Mouse (Mus musculus): ENCODE results near the gene Kyat1. TPM values are rescaled to one million over a fixed set of nuclear protein-coding genes. Genes with fewer than 3 reads are reported as not detected.

Gene Kyat1
- 13.0 and 15.6 TPM in 2 replicates for polyA plus RNA-seq (2014; fragmentation: Nextera tagmentation; extraction: Ambion mirVana)

- H3K9ac ChIP-seq (ENCODE audit: low read length) = peak within 1 kb of the TSS; percentile 45
- peak within 1 kb of the TSS; percentile 49; the same call in 1 of the 2 replicates for H3K27ac ChIP-seq (ENCODE audit: low read depth)
- peak; percentile 94 for ATAC-seq (replicated peaks; ENCODE audit: low FRiP score, low TSS enrichment, low read depth)
- under 1% methylated on average over 44 of the region's 44 CpGs for WGBS
- no peaks in the 10 kb centered on the region for H3K27me3 ChIP-seq (replicated peaks; ENCODE audit: control insufficient read depth, insufficient read depth, low read length)
- DNase-seq (ENCODE audit: low spot score) = peak; percentile 97
- peak within 1 kb of the TSS; percentile 59 for H3K4me3 ChIP-seq (ENCODE audit: low read depth, low read length)
- H3K4me2 ChIP-seq (ENCODE audit: low read length) = peak within 1 kb of the TSS; percentile 75
- H3K36me3 ChIP-seq (ENCODE audit: control insufficient read depth, insufficient read depth, low read length) = no peaks in the 10 kb centered on the region
- H3K9me3 ChIP-seq (ENCODE audit: control insufficient read depth, low read length) = no peaks in the 10 kb centered on the region
- H3K4me1 ChIP-seq (replicated peaks; ENCODE audit: control insufficient read depth, insufficient read depth, low read length) = peaks cover 6% of the 10 kb centered on the region
Observed at GRCm38 (mm10) chr2:30205629-30206357, at the start of gene Kyat1. Gene Kyat1, minus strand, starts transcription at chr2:30205847.

- no peak for DNase-seq (ENCODE audit: low spot score)
- Histone ChIP-seq H3K4me1 (replicated peaks; ENCODE audit: control insufficient read depth, insufficient read depth, low read length) (peaks cover 10% of the 10 kb centered on the region; the same call in 1 of the 2 replicates), H3K9me3 (ENCODE audit: control insufficient read depth, low read length) (no peaks in the 10 kb centered on the region), H3K4me2 (ENCODE audit: low read length) (no peak overlapping the region), H3K9ac (ENCODE audit: low read length) (no peak overlapping the region), H3K27me3 (replicated peaks; ENCODE audit: control insufficient read depth, insufficient read depth, low read length) (no peaks in the 10 kb centered on the region), H3K4me3 (ENCODE audit: low read depth, low read length) (no peak overlapping the region), H3K27ac (ENCODE audit: low read depth) (no peak overlapping the region), H3K36me3 (ENCODE audit: control insufficient read depth, insufficient read depth, low read length) (peaks cover 54% of the 10 kb centered on the region)
- 77% methylated on average over 5 of the region's 5 CpGs for WGBS
- ATAC-seq (replicated peaks; ENCODE audit: low FRiP score, low TSS enrichment, low read depth) = no peak
Observed at GRCm38 (mm10) chr2:30253809-30254208, 48.2 kb upstream of the Kyat1 start.

- no peak overlapping the region for H3K9ac ChIP-seq (ENCODE audit: low read length)
- no peak for ATAC-seq (replicated peaks; ENCODE audit: low FRiP score, low TSS enrichment, low read depth)
- WGBS = 80% methylated on average over 3 of the region's 3 CpGs
Observed at GRCm38 (mm10) chr2:30252521-30252920, 46.9 kb upstream of the Kyat1 start.

GRCm38 (mm10) chr2:30251417-30252104 is 45.9 kb upstream of the Kyat1 start:
- ATAC-seq (replicated peaks; ENCODE audit: low FRiP score, low TSS enrichment, low read depth) = peak; percentile 90
- peak overlapping the region; percentile 62 for H3K27ac ChIP-seq (ENCODE audit: low read depth)

More at GRCm38 (mm10) chr2:30252521-30252920, 46.9 kb upstream of the Kyat1 start:
- Histone ChIP-seq H3K4me1 (replicated peaks; ENCODE audit: control insufficient read depth, insufficient read depth, low read length) (peaks cover 10% of the 10 kb centered on the region; the same call in 1 of the 2 replicates), H3K9me3 (ENCODE audit: control insufficient read depth, low read length) (no peaks in the 10 kb centered on the region), H3K36me3 (ENCODE audit: control insufficient read depth, insufficient read depth, low read length) (peaks cover 53% of the 10 kb centered on the region), H3K27me3 (replicated peaks; ENCODE audit: control insufficient read depth, insufficient read depth, low read length) (no peaks in the 10 kb centered on the region), H3K27ac (ENCODE audit: low read depth) (peak overlapping the region; percentile 62; the same call in 1 of the 2 replicates), H3K4me2 (ENCODE audit: low read length) (no peak overlapping the region), H3K4me3 (ENCODE audit: low read depth, low read length) (no peak overlapping the region)
- DNase-seq (ENCODE audit: low spot score) = no peak

GRCm38 (mm10) chr2:30250166-30251128 is 44.8 kb upstream of the Kyat1 start:
- WGBS = 85% methylated on average over 10 of the region's 10 CpGs
- Histone ChIP-seq H3K27ac (ENCODE audit: low read depth) (no peak overlapping the region), H3K4me3 (ENCODE audit: low read depth, low read length) (no peak overlapping the region), H3K27me3 (replicated peaks; ENCODE audit: control insufficient read depth, insufficient read depth, low read length) (no peaks in the 10 kb centered on the region), H3K9me3 (ENCODE audit: control insufficient read depth, low read length) (no peaks in the 10 kb centered on the region), H3K4me1 (replicated peaks; ENCODE audit: control insufficient read depth, insufficient read depth, low read length) (peaks cover 10% of the 10 kb centered on the region; the same call in 1 of the 2 replicates), H3K36me3 (ENCODE audit: control insufficient read depth, insufficient read depth, low read length) (peaks cover 32% of the 10 kb centered on the region), H3K9ac (ENCODE audit: low read length) (no peak overlapping the region), H3K4me2 (ENCODE audit: low read length) (no peak overlapping the region)
- DNase-seq (ENCODE audit: low spot score) = no peak
- no peak for ATAC-seq (replicated peaks; ENCODE audit: low FRiP score, low TSS enrichment, low read depth)

More at GRCm38 (mm10) chr2:30251417-30252104, 45.9 kb upstream of the Kyat1 start:
- WGBS = 76% methylated on average over 5 of the region's 5 CpGs
- DNase-seq (ENCODE audit: low spot score) = peak; percentile 75
- Histone ChIP-seq H3K4me1 (replicated peaks; ENCODE audit: control insufficient read depth, insufficient read depth, low read length) (peaks cover 10% of the 10 kb centered on the region; the same call in 1 of the 2 replicates), H3K4me3 (ENCODE audit: low read depth, low read length) (no peak overlapping the region), H3K9ac (ENCODE audit: low read length) (no peak overlapping the region), H3K9me3 (ENCODE audit: control insufficient read depth, low read length) (no peaks in the 10 kb centered on the region), H3K27me3 (replicated peaks; ENCODE audit: control insufficient read depth, insufficient read depth, low read length) (no peaks in the 10 kb centered on the region), H3K36me3 (ENCODE audit: control insufficient read depth, insufficient read depth, low read length) (peaks cover 44% of the 10 kb centered on the region), H3K4me2 (ENCODE audit: low read length) (no peak overlapping the region)

- Histone ChIP-seq H3K36me3 (ENCODE audit: control insufficient read depth, insufficient read depth, low read length) (peaks cover 23% of the 10 kb centered on the region), H3K27me3 (replicated peaks; ENCODE audit: control insufficient read depth, insufficient read depth, low read length) (no peaks in the 10 kb centered on the region), H3K9me3 (ENCODE audit: control insufficient read depth, low read length) (no peaks in the 10 kb centered on the region), H3K4me2 (ENCODE audit: low read length) (no peak overlapping the region), H3K9ac (ENCODE audit: low read length) (no peak overlapping the region), H3K4me3 (ENCODE audit: low read depth, low read length) (no peak overlapping the region), H3K4me1 (replicated peaks; ENCODE audit: control insufficient read depth, insufficient read depth, low read length) (peaks cover 10% of the 10 kb centered on the region; the same call in 1 of the 2 replicates), H3K27ac (ENCODE audit: low read depth) (no peak overlapping the region)
- no peak for ATAC-seq (replicated peaks; ENCODE audit: low FRiP score, low TSS enrichment, low read depth)
- whole genome bisulfite sequencing = 97% methylated on average over 3 of the region's 3 CpGs
- DNase-seq (ENCODE audit: low spot score) = no peak
Observed at GRCm38 (mm10) chr2:30249182-30249581, 43.5 kb upstream of the Kyat1 start.

- 78% methylated on average over 4 of the region's 4 CpGs for WGBS
- no peaks in the 10 kb centered on the region for H3K27me3 ChIP-seq (replicated peaks; ENCODE audit: control insufficient read depth, insufficient read depth, low read length)
- H3K9me3 ChIP-seq (ENCODE audit: control insufficient read depth, low read length) = no peaks in the 10 kb centered on the region
- H3K4me1 ChIP-seq (replicated peaks; ENCODE audit: control insufficient read depth, insufficient read depth, low read length) = peaks cover 10% of the 10 kb centered on the region; the same call in 1 of the 2 replicates
- no peak overlapping the region for H3K27ac ChIP-seq (ENCODE audit: low read depth)
- H3K4me2 ChIP-seq (ENCODE audit: low read length) = no peak overlapping the region
- ATAC-seq (replicated peaks; ENCODE audit: low FRiP score, low TSS enrichment, low read depth) (no peak), DNase-seq (ENCODE audit: low spot score) (no peak)
- H3K4me3 ChIP-seq (ENCODE audit: low read depth, low read length) = no peak overlapping the region
- H3K9ac ChIP-seq (ENCODE audit: low read length) = no peak overlapping the region
- peaks cover 31% of the 10 kb centered on the region for H3K36me3 ChIP-seq (ENCODE audit: control insufficient read depth, insufficient read depth, low read length)
Observed at GRCm38 (mm10) chr2:30247681-30248080, 42.0 kb upstream of the Kyat1 start.

- no peaks in the 10 kb centered on the region for H3K9me3 ChIP-seq (ENCODE audit: control insufficient read depth, low read length)
- no peaks in the 10 kb centered on the region for H3K27me3 ChIP-seq (replicated peaks; ENCODE audit: control insufficient read depth, insufficient read depth, low read length)
- no peak overlapping the region for H3K9ac ChIP-seq (ENCODE audit: low read length)
- 96% methylated on average over 5 of the region's 5 CpGs for WGBS
- no peak overlapping the region for H3K4me3 ChIP-seq (ENCODE audit: low read depth, low read length)
- H3K4me1 ChIP-seq (replicated peaks; ENCODE audit: control insufficient read depth, insufficient read depth, low read length) = peaks cover 6% of the 10 kb centered on the region; the same call in 1 of the 2 replicates
- H3K4me2 ChIP-seq (ENCODE audit: low read length) = no peak overlapping the region
- no peak for ATAC-seq (replicated peaks; ENCODE audit: low FRiP score, low TSS enrichment, low read depth)
- DNase-seq (ENCODE audit: low spot score) = no peak
- H3K27ac ChIP-seq (ENCODE audit: low read depth) = no peak overlapping the region
- H3K36me3 ChIP-seq (ENCODE audit: control insufficient read depth, insufficient read depth, low read length) = peaks cover 31% of the 10 kb centered on the region
Observed at GRCm38 (mm10) chr2:30247036-30247435, 41.4 kb upstream of the Kyat1 start.
